Mouse (Mus musculus) liver, embryonic 16.5 days (tissue): ENCODE results near the gene Rpl36a. TPM values are rescaled to one million over a fixed set of nuclear protein-coding genes. Genes with fewer than 3 reads are reported as not detected.

ENCODE experiments used
- ATAC-seq: fragments of 200-750 bp; cut with Nextera tagmentation; 2 replicates; pipeline ENCODE4 v1.8.0; 2017; ENCODE audit warnings: low read depth, mild to moderate bottlenecking, moderate number of reproducible peaks, moderate library complexity
- H3K27ac ChIP-seq: fragments of 300-500 bp; sonication (generic); 2 replicates; pipeline ENCODE4 v1.5.1; 2014; ENCODE audit warnings: mild to moderate bottlenecking, low read length
- H3K27me3 ChIP-seq: fragments of 300-500 bp; sonication (generic); 2 replicates; pipeline ENCODE4 v1.6.1; 2014; ENCODE audit warnings: low read depth, low read length, mixed read lengths; ENCODE audit not compliant: control insufficient read depth, insufficient read depth
- H3K36me3 ChIP-seq: fragments of 300-500 bp; sonication (generic); 2 replicates; pipeline ENCODE4 v1.6.1; 2014; ENCODE audit warnings: mild to moderate bottlenecking; ENCODE audit not compliant: control insufficient read depth, insufficient read depth
- H3K4me1 ChIP-seq: fragments of 300-500 bp; sonication (generic); 2 replicates; pipeline ENCODE4 v1.6.1; 2014; ENCODE audit warnings: low read depth, low read length, mixed read lengths; ENCODE audit not compliant: control insufficient read depth
- H3K4me2 ChIP-seq: fragments of 300-500 bp; sonication (generic); 2 replicates; pipeline ENCODE4 v1.6.1; 2014; ENCODE audit warnings: low read depth, low read length, mixed read lengths
- H3K4me3 ChIP-seq: fragments of 300-500 bp; sonication (generic); 2 replicates; pipeline ENCODE4 v1.5.1; 2014; ENCODE audit warnings: low read depth, mild to moderate bottlenecking, low read length
- H3K9ac ChIP-seq: fragments of 300-500 bp; sonication (generic); 2 replicates; pipeline ENCODE4 v1.6.1; 2014; ENCODE audit warnings: low read depth, low read length
- H3K9me3 ChIP-seq: fragments of 300-500 bp; sonication (generic); replicated peaks from 2 replicates; pipeline ENCODE4 v1.6.1; 2016; ENCODE audit warnings: low read length; ENCODE audit not compliant: control insufficient read depth
- WGBS: fragments of 180-500 bp; shearing (Covaris S2); extraction: QIAGEN DNeasy Blood & Tissue Kit; methylation state at CpG from one replicate; pipeline ENCODE4 v1.1.7; 2014; ENCODE audit not compliant: insufficient replicate concordance; 5-methylcytosine and 5-hydroxymethylcytosine counted together
- polyA plus RNA-seq: library from polyadenylated mRNA; unstranded; fragments of >200 nt; fragmentation: Nextera tagmentation; extraction: Ambion mirVana; gene quantifications from 2 replicates; pipeline ENCODE4 v1.2.1, GENCODE M21; 2015

Rpl36a gene
- polyA plus RNA-seq, 1 experiment from 2014 or later = 216 TPM

DNA sequence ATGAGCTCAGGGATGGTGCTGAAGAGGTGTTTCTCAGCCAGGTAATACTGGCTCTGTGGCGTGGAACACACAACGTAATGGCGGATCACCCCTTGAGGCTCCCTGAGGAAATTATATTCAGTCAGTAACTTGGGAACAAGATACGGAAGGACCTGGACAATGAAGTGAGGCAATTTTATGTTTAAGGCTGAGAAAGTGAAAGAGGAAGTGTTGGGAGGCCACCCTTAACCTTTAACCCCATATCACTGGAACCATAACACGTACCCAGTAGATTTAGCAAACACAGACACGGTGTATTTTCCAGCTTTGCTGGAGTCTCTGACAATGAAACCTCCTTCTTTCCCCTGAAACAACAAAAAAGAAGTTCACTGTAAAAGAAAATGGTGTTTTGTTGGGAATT is 31.0 kb upstream of the Rpl36a start:
- WGBS = 58% methylated on average over 6 of the region's 6 CpGs
- no peak overlapping the region for H3K4me2 ChIP-seq
- ATAC-seq = no peak

DNA sequence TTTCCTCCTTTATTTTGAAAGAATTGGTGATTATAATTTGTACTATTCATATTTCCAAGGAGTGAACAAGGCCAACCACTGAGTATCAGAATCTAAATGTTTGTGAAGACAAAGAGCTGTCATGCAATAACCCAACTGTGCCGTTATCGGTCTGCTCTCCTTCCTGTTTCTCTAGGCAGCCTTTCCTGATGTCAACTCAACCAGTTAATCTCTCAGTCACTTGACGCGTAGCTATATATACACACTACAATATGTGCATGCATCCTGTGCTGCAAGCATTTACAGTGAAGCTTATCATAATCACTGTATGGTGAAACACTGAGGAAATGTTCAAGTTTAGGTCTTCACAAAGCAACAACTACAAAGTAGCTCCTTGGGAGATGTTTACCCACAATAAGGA is 21.1 kb upstream of the Rpl36a start:
- H3K9me3 ChIP-seq = no peaks in the 10 kb centered on the region
- H3K27me3 ChIP-seq = no peaks in the 10 kb centered on the region
- H3K36me3 ChIP-seq = no peaks in the 10 kb centered on the region
- no peak overlapping the region for H3K9ac ChIP-seq
- WGBS = 34% methylated on average over 4 of the region's 4 CpGs
- H3K27ac ChIP-seq = no peak overlapping the region
- no peak overlapping the region for H3K4me2 ChIP-seq
- H3K4me1 ChIP-seq = no peaks in the 10 kb centered on the region
- no peak overlapping the region for H3K4me3 ChIP-seq
- ATAC-seq = 0 out of 2 replicates have a peak, but pooled peaks have one; percentile 13

More for the DNA sequence above, 31.0 kb upstream of the Rpl36a start:
- Histone ChIP-seq H3K36me3 (no peaks in the 10 kb centered on the region), H3K4me3 (no peak overlapping the region), H3K9me3 (no peaks in the 10 kb centered on the region), H3K9ac (no peak overlapping the region), H3K27me3 (no peaks in the 10 kb centered on the region), H3K27ac (no peak overlapping the region), H3K4me1 (no peaks in the 10 kb centered on the region)

DNA sequence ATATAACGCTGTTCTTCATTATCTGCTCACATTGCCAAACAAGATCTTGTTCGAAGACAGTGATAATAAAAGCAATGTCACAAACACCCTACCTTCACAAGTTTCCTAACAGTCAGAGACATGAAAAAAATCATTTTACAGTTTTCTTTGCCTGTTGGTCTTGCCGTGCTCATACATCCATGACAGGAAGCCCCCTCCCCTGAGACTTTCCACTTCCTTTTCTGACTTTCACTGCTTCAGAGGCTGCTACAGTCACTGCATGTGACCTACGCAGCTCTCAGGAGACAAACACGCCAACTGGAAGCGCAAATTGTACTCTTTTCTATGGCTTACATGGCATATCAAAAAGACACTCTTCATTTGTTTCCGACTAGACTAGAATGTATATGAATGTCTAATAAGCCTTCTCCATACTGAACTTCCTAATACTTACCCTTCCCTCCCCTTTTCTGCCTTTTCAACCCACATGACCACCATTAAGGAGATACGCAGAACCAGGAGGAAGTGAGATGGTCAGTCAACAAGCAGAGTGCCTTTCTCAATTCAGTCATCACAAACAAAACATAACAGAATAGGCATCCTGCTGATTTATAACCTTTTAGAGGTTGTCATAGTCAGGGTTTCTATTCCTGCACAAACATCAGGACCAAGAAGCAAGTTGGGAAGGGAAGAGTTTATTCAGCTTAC is 18.8 kb upstream of the Rpl36a start:
- Histone ChIP-seq H3K27me3 (no peaks in the 10 kb centered on the region), H3K36me3 (no peaks in the 10 kb centered on the region), H3K9ac (no peak overlapping the region), H3K4me3 (no peak overlapping the region), H3K9me3 (no peaks in the 10 kb centered on the region), H3K4me1 (no peaks in the 10 kb centered on the region), H3K27ac (no peak overlapping the region), H3K4me2 (no peak overlapping the region)
- WGBS = 55% methylated on average over 8 of the region's 8 CpGs
- ATAC-seq = no peak

DNA sequence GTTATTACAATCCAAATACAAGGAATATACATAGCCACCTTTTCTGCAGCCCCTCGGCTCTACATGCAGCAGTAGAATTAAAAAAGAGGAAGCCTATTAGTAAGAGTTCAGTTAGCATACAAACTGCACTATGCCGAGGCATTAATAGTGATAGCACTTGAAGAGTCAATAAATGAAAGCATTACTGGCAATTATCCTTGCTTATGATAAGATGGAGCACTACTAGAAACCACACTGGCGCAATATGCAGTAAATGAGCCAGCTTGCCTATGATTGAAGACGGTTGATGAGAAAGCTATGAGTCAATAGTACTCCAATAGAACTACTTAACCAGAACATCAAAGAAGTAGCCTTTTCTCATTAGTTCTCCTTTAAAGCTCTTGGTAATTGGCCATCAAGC is 7.6 kb upstream of the Rpl36a start:
- WGBS = 52% methylated on average over 4 of the region's 4 CpGs
- H3K27ac ChIP-seq = no peak overlapping the region
- H3K36me3 ChIP-seq = no peaks in the 10 kb centered on the region
- no peaks in the 10 kb centered on the region for H3K9me3 ChIP-seq
- ATAC-seq = no peak
- H3K9ac ChIP-seq = no peak overlapping the region
- peaks cover 2% of the 10 kb centered on the region for H3K4me1 ChIP-seq
- H3K4me2 ChIP-seq = no peak overlapping the region
- no peak overlapping the region for H3K4me3 ChIP-seq
- H3K27me3 ChIP-seq = no peaks in the 10 kb centered on the region

DNA sequence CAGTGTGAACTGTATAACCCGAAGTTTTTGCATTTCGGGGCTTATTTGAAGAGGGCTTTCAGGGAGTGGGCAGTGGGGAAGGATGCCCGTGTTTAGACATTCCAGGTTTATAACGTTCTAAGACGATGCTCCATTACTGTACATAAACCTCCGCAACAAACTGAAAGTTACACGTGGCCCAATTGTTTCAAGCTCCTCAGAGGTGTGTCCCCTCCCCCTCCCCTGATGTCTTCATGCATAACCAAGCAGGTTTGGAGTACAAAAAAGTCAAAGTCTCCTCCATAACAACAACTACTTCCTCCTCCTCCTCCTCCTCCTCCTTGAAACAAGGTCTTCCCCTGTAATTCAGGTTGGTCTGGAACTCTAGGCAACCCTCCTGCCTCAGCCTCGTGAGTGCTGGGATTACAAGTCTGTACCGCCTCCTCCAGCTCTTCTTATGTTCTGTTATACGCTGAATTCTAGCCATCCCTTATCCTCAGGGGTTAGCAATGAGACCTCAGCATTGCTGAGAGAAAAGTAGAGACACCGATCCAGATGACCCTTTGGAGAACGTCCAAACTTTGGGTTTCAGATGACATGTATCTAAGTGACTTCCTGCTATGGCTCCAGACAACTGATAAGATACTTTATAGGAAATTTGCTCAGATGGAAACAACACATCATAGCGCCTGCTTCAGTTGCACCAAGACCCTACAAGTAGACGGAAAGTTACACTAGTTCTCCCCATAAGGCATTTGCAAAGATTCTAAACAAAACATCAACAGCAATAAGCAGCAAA is 4.7 kb upstream of the Rpl36a start:
- H3K27ac ChIP-seq = no peak overlapping the region
- H3K9ac ChIP-seq = no peak overlapping the region
- H3K4me1 ChIP-seq = peaks cover 9% of the 10 kb centered on the region
- no peaks in the 10 kb centered on the region for H3K9me3 ChIP-seq
- peak overlapping the region; percentile 60 for H3K4me2 ChIP-seq
- no peaks in the 10 kb centered on the region for H3K27me3 ChIP-seq
- H3K4me3 ChIP-seq = no peak overlapping the region
- no peaks in the 10 kb centered on the region for H3K36me3 ChIP-seq
- 57% methylated on average over 14 of the region's 14 CpGs for WGBS
- ATAC-seq = no peak

DNA sequence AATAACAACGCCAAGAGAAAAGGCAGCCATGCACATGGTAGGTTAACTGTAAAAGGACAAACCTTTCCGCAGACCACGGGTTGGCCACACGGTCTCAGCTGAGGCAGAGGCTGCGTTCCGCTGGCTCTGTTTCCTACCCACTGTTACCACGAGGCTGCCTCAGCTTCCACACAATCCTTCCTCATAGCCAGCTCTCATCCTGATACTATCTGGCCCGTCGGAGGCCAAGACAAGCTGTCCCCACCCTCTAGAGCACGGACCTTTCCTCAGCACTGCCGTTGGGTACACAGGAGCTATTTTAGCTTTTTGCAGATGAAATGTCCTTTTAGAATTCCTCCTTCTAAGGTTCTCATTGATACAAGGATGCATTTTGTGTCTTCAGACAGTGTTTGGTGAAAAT is 3.2 kb upstream of the Rpl36a start:
- 41% methylated on average over 11 of the region's 11 CpGs for WGBS
- H3K4me1 ChIP-seq = peaks cover 9% of the 10 kb centered on the region
- no peak overlapping the region for H3K27ac ChIP-seq
- peak overlapping the region; percentile 48 for H3K4me3 ChIP-seq
- H3K27me3 ChIP-seq = no peaks in the 10 kb centered on the region
- H3K9ac ChIP-seq = peak overlapping the region; percentile 24; the same call in 1 of the 2 replicates
- H3K9me3 ChIP-seq = no peaks in the 10 kb centered on the region
- H3K4me2 ChIP-seq = peak overlapping the region; percentile 60
- no peaks in the 10 kb centered on the region for H3K36me3 ChIP-seq
- ATAC-seq = peak; percentile 40; the same call in 1 of the 2 replicates

DNA sequence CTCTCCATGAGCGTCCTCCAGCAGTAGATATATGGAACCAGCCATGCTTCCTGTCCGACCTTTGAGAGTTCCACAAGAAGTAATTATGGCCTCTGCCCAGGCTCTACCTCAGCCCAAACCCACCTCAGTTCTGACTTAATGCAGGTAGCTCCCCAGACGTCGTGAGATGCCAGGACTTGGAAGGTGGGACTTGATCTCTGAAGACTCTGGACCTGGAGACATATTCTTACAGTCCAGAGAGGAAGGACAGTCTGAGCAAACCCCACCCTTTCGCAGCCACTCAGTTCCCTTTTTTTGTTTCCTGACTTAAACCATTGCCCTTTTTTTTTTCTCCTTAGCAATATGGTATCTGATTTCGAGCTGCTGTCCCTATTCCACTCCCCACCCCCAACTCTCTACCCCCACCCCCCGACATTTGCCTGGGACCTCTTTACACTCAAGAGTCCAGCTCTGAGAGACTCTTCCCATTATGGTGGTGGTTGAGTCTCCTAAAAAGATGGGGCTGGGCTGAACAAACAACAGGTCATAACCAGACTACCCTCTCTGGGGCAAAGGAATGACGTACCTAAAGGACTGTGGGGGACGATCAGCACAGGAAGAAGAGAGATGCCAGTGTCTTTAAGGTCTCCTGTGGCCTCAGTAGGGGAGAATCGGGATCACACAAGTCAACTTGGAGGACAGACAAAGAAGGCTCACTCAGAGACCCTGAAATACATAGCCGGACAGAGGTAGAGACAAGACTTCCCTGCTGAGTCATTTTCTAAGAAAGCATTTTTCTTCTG is 2.4 kb upstream of the Rpl36a start, which contains the start of gene Btk:
Gene Btk (minus strand): TSS at position 683 of the 782 bp plus-strand sequence.
- peak within 1 kb of the TSS; percentile 48 for H3K4me3 ChIP-seq
- no peaks in the 10 kb centered on the region for H3K36me3 ChIP-seq
- peak within 1 kb of the TSS; percentile 45 for H3K9ac ChIP-seq
- H3K27me3 ChIP-seq = no peaks in the 10 kb centered on the region
- WGBS = 27% methylated on average over 11 of the region's 11 CpGs
- no peak for ATAC-seq
- peak within 1 kb of the TSS; percentile 53 for H3K27ac ChIP-seq
- H3K9me3 ChIP-seq = no peaks in the 10 kb centered on the region
- peak within 1 kb of the TSS; percentile 60 for H3K4me2 ChIP-seq
- H3K4me1 ChIP-seq = peaks cover 9% of the 10 kb centered on the region

DNA sequence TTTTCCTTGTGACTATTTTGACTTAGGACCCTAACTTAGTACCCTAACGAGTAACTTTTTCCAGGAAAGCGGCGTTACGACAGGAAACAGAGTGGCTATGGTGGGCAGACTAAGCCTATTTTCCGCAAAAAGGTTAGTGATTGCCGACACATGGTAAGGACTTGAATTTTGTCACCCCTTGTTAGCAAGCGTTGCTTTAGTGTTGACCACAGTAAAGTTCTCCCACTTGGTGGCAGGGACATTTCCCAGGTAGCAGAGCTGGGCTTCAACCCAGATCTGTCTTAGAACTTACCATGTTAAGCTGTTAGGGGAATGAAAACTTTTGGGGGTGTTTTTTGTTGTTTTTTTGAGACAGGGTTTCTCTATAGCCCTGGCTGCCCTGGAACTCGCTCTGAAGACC is 993 bp downstream of the Rpl36a start:
- Histone ChIP-seq H3K4me1 (peaks cover 9% of the 10 kb centered on the region), H3K4me2 (peak overlapping the region; percentile 72), H3K27ac (peak overlapping the region; percentile 74), H3K36me3 (peaks cover 3% of the 10 kb centered on the region), H3K9me3 (no peaks in the 10 kb centered on the region), H3K27me3 (no peaks in the 10 kb centered on the region), H3K4me3 (peak overlapping the region; percentile 67), H3K9ac (peak overlapping the region; percentile 61)
- no peak for ATAC-seq
- 24% methylated on average over 8 of the region's 8 CpGs for WGBS
